Mouse (Mus musculus): ENCODE measurements around the gene Ecsit. TPM values are rescaled to one million over a fixed set of nuclear protein-coding genes. Genes with fewer than 3 reads are reported as not detected.
A peak's percentile ranks its signal among the peaks of the same experiment; 100 is the strongest.

The Ecsit gene
- total RNA-seq, 2 experiments from 2014 or later: 28.2 to 29.5 TPM

- ATAC-seq (replicated peaks; ENCODE audit: poor library complexity, severe bottlenecking): peak; percentile 61
These were observed 30.7 kb downstream of the Ecsit start for GRCm38 (mm10) chr9:22054411-22055076.

- ATAC-seq (replicated peaks; ENCODE audit: poor library complexity, severe bottlenecking): no peak
These were observed 31.6 kb downstream of the Ecsit start for GRCm38 (mm10) chr9:22053657-22054056.

- no peak for ATAC-seq (replicated peaks; ENCODE audit: poor library complexity, severe bottlenecking)
These were observed 33.3 kb downstream of the Ecsit start, which contains the start of gene Elavl3 for GRCm38 (mm10) chr9:22051958-22052254. TSS of gene Elavl3 (minus strand) at chr9:22052023.

GRCm38 (mm10) chr9:22051161-22051957 is 33.9 kb downstream of the Ecsit start:
- no peak for ATAC-seq (replicated peaks; ENCODE audit: poor library complexity, severe bottlenecking)

- ATAC-seq (replicated peaks; ENCODE audit: poor library complexity, severe bottlenecking): peak; percentile 83
These were observed 34.8 kb downstream of the Ecsit start for GRCm38 (mm10) chr9:22050351-22050889.

GRCm38 (mm10) chr9:22049721-22050270 is 35.4 kb downstream of the Ecsit start:
- no peak for ATAC-seq (replicated peaks; ENCODE audit: poor library complexity, severe bottlenecking)

GRCm38 (mm10) chr9:22049315-22049714 is 35.9 kb downstream of the Ecsit start:
- ATAC-seq (replicated peaks; ENCODE audit: poor library complexity, severe bottlenecking): no peak

GRCm38 (mm10) chr9:22047329-22047728 is 37.9 kb downstream of the Ecsit start:
- ATAC-seq (replicated peaks; ENCODE audit: poor library complexity, severe bottlenecking): no peak

- ATAC-seq (replicated peaks; ENCODE audit: poor library complexity, severe bottlenecking): no peak
These were observed 43.4 kb downstream of the Ecsit start for GRCm38 (mm10) chr9:22041832-22042231.

GRCm38 (mm10) chr9:22037826-22038225 is 47.4 kb downstream of the Ecsit start:
- ATAC-seq (replicated peaks; ENCODE audit: poor library complexity, severe bottlenecking): no peak

- ATAC-seq (replicated peaks; ENCODE audit: poor library complexity, severe bottlenecking): no peak
These were observed 49.8 kb downstream of the Ecsit start for GRCm38 (mm10) chr9:22035300-22036044.

- no peak for ATAC-seq (replicated peaks; ENCODE audit: poor library complexity, severe bottlenecking)
These were observed 54.9 kb downstream of the Ecsit start for GRCm38 (mm10) chr9:22030386-22030785.

- ATAC-seq (replicated peaks; ENCODE audit: poor library complexity, severe bottlenecking): no peak
These were observed 56.8 kb downstream of the Ecsit start for GRCm38 (mm10) chr9:22028467-22028866.

GRCm38 (mm10) chr9:22024592-22024991 is 60.6 kb downstream of the Ecsit start:
- no peak for ATAC-seq (replicated peaks; ENCODE audit: poor library complexity, severe bottlenecking)

Other genes with a start within 250 kb of the Ecsit start
- 1.5 and 3.0 TPM in 2 replicates for gene Angptl8, start 249.9 kb downstream of the Ecsit start, total RNA-seq (2014; fragmentation: Nextera tagmentation)
- gene Angptl8, start 249.9 kb downstream of the Ecsit start, total RNA-seq (2017): 1.4 TPM in 1 of 2 replicates, not detected in the other
- gene Dock6, start 232.8 kb downstream of the Ecsit start, total RNA-seq (2014; fragmentation: Nextera tagmentation): 4.2 TPM in 2 replicates
- gene Dock6, start 232.8 kb downstream of the Ecsit start, total RNA-seq (2017): 0.52 and 5.6 TPM in 2 replicates
- 22.5 and 33.1 TPM in 2 replicates for gene Rab3d, start 167.2 kb downstream of the Ecsit start, total RNA-seq (2014; fragmentation: Nextera tagmentation)
- gene Rab3d, start 167.2 kb downstream of the Ecsit start, total RNA-seq (2017): 44.0 and 51.7 TPM in 2 replicates
- gene Ccdc159, start 158.0 kb downstream of the Ecsit start, total RNA-seq (2014; fragmentation: Nextera tagmentation): not detected in 2 replicates
- gene Ccdc159, start 158.0 kb downstream of the Ecsit start, total RNA-seq (2017): 0.69 TPM in 1 of 2 replicates, not detected in the other
- 40.4 and 75.8 TPM in 2 replicates for gene Tmem205, start 157.9 kb downstream of the Ecsit start, total RNA-seq (2014; fragmentation: Nextera tagmentation)
- gene Tmem205, start 157.9 kb downstream of the Ecsit start, total RNA-seq (2017): 21.1 and 33.3 TPM in 2 replicates
- gene Plppr2, start 148.4 kb downstream of the Ecsit start, total RNA-seq (2014; fragmentation: Nextera tagmentation): 0.58 and 1.4 TPM in 2 replicates
- gene Plppr2, start 148.4 kb downstream of the Ecsit start, total RNA-seq (2017): not detected in 2 replicates
- gene Swsap1, start 129.7 kb downstream of the Ecsit start, total RNA-seq (2014; fragmentation: Nextera tagmentation): 7.8 and 9.9 TPM in 2 replicates
- 7.6 and 8.2 TPM in 2 replicates for gene Swsap1, start 129.7 kb downstream of the Ecsit start, total RNA-seq (2017)
- 0.21 and 0.41 TPM in 2 replicates for gene Epor, start 121.9 kb downstream of the Ecsit start, total RNA-seq (2014; fragmentation: Nextera tagmentation)
- gene Epor, start 121.9 kb downstream of the Ecsit start, total RNA-seq (2017): 0.77 TPM in 1 of 2 replicates, not detected in the other
- not detected in 2 replicates for gene Rgl3, start 96.0 kb downstream of the Ecsit start, total RNA-seq (2014; fragmentation: Nextera tagmentation)
- not detected in 2 replicates for gene Rgl3, start 96.0 kb downstream of the Ecsit start, total RNA-seq (2017)
- not detected in 2 replicates for gene Ccdc151, start 82.8 kb downstream of the Ecsit start, total RNA-seq (2014; fragmentation: Nextera tagmentation)
- gene Ccdc151, start 82.8 kb downstream of the Ecsit start, total RNA-seq (2017): not detected in 2 replicates
- 61.4 and 68.4 TPM in 2 replicates for gene Prkcsh, start 82.6 kb downstream of the Ecsit start, total RNA-seq (2014; fragmentation: Nextera tagmentation)
- gene Prkcsh, start 82.6 kb downstream of the Ecsit start, total RNA-seq (2017): 127 and 144 TPM in 2 replicates
- not detected in 2 replicates for gene Elavl3, start 33.4 kb downstream of the Ecsit start, total RNA-seq (2014; fragmentation: Nextera tagmentation)
- gene Elavl3, start 33.4 kb downstream of the Ecsit start, total RNA-seq (2017): 0.31 TPM in 1 of 2 replicates, not detected in the other
- not detected in 2 replicates for gene Gm49318, start 14.2 kb downstream of the Ecsit start, total RNA-seq (2014; fragmentation: Nextera tagmentation)
- not detected in 2 replicates for gene Gm49318, start 14.2 kb downstream of the Ecsit start, total RNA-seq (2017)
- gene Zfp653, start 14.1 kb downstream of the Ecsit start, total RNA-seq (2014; fragmentation: Nextera tagmentation): 6.2 and 8.7 TPM in 2 replicates
- 5.8 and 9.3 TPM in 2 replicates for gene Zfp653, start 14.1 kb downstream of the Ecsit start, total RNA-seq (2017)
- not detected in 2 replicates for gene Cnn1, start 13.8 kb upstream of the Ecsit start, total RNA-seq (2014; fragmentation: Nextera tagmentation)
- gene Cnn1, start 13.8 kb upstream of the Ecsit start, total RNA-seq (2017): not detected in 2 replicates
- gene Elof1, start 31.7 kb upstream of the Ecsit start, total RNA-seq (2014; fragmentation: Nextera tagmentation): 93.9 and 132 TPM in 2 replicates
- 47.3 and 56.3 TPM in 2 replicates for gene Elof1, start 31.7 kb upstream of the Ecsit start, total RNA-seq (2017)
- gene Acp5, start 50.3 kb upstream of the Ecsit start, total RNA-seq (2014; fragmentation: Nextera tagmentation): 3.9 and 4.7 TPM in 2 replicates
- gene Acp5, start 50.3 kb upstream of the Ecsit start, total RNA-seq (2017): 1.6 and 4.6 TPM in 2 replicates
- 17.3 and 28.7 TPM in 2 replicates for gene Pigyl, start 71.4 kb upstream of the Ecsit start, total RNA-seq (2014; fragmentation: Nextera tagmentation)
- gene Pigyl, start 71.4 kb upstream of the Ecsit start, total RNA-seq (2017): 26.6 and 29.3 TPM in 2 replicates
- gene Zfp872, start 102.7 kb upstream of the Ecsit start, total RNA-seq (2014; fragmentation: Nextera tagmentation): not detected in 2 replicates
- gene Zfp872, start 102.7 kb upstream of the Ecsit start, total RNA-seq (2017): not detected in 2 replicates
- gene Zfp809, start 140.3 kb upstream of the Ecsit start, total RNA-seq (2014; fragmentation: Nextera tagmentation): 50.6 and 54.9 TPM in 2 replicates
- 20.4 and 27.2 TPM in 2 replicates for gene Zfp809, start 140.3 kb upstream of the Ecsit start, total RNA-seq (2017)
- gene Zfp599, start 174.5 kb upstream of the Ecsit start, total RNA-seq (2014; fragmentation: Nextera tagmentation): 1.3 and 3.1 TPM in 2 replicates
- gene Zfp599, start 174.5 kb upstream of the Ecsit start, total RNA-seq (2017): 8.9 and 10.3 TPM in 2 replicates
- gene Zfp810, start 222.2 kb upstream of the Ecsit start, total RNA-seq (2014; fragmentation: Nextera tagmentation): 10.4 and 17.4 TPM in 2 replicates
- 9.4 and 16.3 TPM in 2 replicates for gene Zfp810, start 222.2 kb upstream of the Ecsit start, total RNA-seq (2017)

Data from granulocyte monocyte progenitor cell, adult 5-6 weeks (primary cell).